Mouse (Mus musculus) Patski (cell line): Measurements from ENCODE around the gene Atp8a1. TPM values are rescaled to one million over a fixed set of nuclear protein-coding genes. Genes with fewer than 3 reads are reported as not detected.

ENCODE experiments used
- ATAC-seq: fragments of 100-300 bp; one replicate; pipeline ENCODE4 v1.8.0; 2021
- CTCF ChIA-PET: fragments of 350-600 bp; sonication (Branson Sonifier 250); formaldehyde crosslinking; loops from one replicate; lab custom pipeline; 2022; ENCODE audit warnings: inconsistent platforms; lab: Charles Lee
- POLR2A ChIA-PET: fragments of 350-600 bp; sonication (Branson Sonifier 250); formaldehyde crosslinking; loops from one replicate; lab custom pipeline; 2022; ENCODE audit warnings: antibody characterized with exemption, inconsistent platforms; lab: Charles Lee
- DNase-seq: peaks from one replicate; pipeline ENCODE4 v3.0.0-alpha.2; 2011; ENCODE audit warnings: low read depth, low spot score
- H3K27me3 ChIP-seq: fragments of 371-371 bp; one replicate; pipeline ENCODE4 v1.5.1; 2021
- CTCF ChIP-seq: fragments of 100-300 bp; IDR thresholded peaks from one replicate; pipeline ENCODE4 v1.5.1; 2021
- in situ Hi-C: fragments of 300-500 bp; cut with MboI; formaldehyde crosslinking; loops from 3 replicates; pipeline ENCODE4 v1.11.1; 2018; ENCODE audit warnings: low pct_unique_long_range_greater_than_20kb, mixed read lengths
- polyA plus RNA-seq: library from polyadenylated mRNA; unstranded; gene quantifications from one replicate; pipeline ENCODE4 v1.2.3, GENCODE M21; 2021

Atp8a1 gene
- polyA plus RNA-seq, 1 experiment from 2014 or later: 1.8 TPM

DNA sequence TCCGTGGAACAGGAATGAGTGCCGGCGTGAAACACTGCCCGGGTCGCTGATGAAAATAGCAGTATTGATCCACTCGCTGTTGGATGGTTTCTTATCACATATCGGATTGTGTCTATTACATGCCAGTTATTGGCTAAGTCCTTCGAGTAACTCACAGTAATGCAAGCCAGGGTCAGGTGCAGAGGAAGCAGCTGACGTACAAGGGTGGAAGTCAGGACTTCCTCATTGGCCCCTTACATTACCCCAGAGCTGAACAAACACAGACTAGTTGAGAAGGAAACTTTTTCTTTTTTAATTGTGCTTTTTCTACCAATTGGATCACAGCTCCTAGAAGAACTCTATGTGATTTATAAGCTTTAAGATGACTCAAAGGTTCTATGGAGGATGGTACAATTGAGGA lies 247.3 kb downstream of the Atp8a1 start:
- in situ Hi-C loops: no loop called here
- ATAC-seq (no peak), DNase-seq (no peak)
- ChIA-PET CTCF (no interaction called here), POLR2A (no interaction called here)
- peaks cover 13% of the 10 kb centered on the region for H3K27me3 ChIP-seq
- no peak for TF ChIP-seq CTCF

DNA sequence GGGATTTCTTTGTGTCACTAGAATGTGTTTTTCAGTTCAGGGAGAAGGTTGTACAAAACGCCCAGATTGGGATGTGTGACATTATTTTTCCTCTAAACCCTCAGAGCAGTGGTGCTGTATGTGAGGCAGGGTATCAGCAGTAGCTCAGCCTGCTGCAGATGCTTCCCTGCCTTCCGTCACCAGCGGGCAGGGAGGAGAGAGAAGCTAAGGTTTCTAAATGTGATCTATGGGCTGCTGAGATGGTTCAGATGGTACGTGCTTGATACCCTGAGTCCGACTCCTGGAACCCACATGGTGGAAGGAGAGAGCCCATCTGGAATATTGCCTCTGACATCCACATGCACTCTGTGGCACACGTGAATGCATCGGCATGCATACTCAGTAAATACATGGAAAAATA lies 251.6 kb downstream of the Atp8a1 start:
- TF ChIP-seq CTCF: no peak
- ChIA-PET CTCF (no interaction called here), POLR2A (no interaction called here)
- ATAC-seq (no peak), DNase-seq (no peak)
- in situ Hi-C loops: no loop called here
- peaks cover 13% of the 10 kb centered on the region for H3K27me3 ChIP-seq

DNA sequence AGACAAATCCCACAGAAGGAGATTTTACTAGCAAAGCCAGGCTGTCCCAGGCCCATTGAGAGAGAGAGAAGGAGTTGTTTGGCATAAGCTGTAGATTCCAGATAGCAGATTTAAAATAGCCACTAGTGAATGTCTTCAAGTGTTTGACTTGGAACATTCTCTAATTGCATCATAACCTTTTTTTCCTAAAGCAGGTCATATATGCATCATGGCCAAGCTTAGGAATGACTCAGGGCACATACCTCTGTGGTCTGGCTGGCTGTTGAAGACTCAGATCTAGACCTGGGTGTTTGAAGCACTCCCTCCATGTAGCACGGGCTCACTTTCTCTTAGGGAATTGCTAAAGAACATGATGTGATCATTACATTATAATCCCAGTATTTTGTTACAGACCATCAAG lies 252.2 kb downstream of the Atp8a1 start:
- TF ChIP-seq CTCF: no peak
- no peak for ATAC-seq
- ChIA-PET CTCF (no interaction called here), POLR2A (no interaction called here)
- peaks cover 13% of the 10 kb centered on the region for H3K27me3 ChIP-seq
- in situ Hi-C loops: no loop called here
- DNase-seq: no peak

DNA sequence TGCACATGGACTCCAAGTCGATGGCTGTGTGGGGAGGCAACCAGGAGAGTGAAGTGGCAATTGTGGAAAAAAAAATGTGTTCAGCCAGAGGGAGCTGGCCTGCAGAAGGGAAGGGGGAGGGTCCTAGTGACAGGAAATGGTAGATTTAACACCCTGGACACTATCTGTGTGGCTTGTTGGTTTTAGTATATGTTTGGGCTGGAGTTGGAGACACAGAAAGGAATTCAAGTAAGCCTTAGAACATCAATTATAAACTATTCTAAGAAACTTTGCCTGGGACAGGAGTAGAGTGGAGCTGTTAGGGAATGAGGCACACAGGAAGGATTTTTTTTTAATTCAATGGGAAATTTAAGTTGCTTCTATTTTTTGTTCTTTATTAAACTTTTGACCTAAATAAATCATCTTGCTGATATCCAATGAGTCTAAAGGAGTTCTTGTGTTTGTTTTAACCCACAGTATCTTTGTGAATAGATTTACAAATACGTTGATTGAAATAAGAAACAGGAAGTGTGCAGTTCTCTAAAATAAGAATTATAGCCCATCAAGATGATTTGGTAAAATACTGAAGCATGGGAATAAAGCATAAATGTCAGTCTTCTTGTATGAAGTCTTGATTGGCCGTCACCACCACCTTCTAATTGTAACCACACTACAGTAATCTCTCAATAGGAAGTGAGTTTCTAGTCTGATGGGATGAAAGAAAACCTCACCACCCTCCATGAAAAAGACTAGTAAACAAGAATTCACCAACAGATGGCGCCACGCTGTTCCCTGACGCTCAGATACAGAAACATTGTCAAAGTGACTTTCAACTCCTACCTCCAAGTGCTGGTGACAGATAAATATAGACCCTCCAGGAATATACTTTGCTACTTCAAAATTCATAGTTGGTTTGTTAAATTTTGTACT lies 267.3 kb downstream of the Atp8a1 start:
- peak; percentile 46 for TF ChIP-seq CTCF
- DNase-seq: no peak
- ChIA-PET CTCF (no interaction called here), POLR2A (no interaction called here)
- ATAC-seq: no peak
- in situ Hi-C loops: no loop called here
- H3K27me3 ChIP-seq: no peaks in the 10 kb centered on the region

DNA sequence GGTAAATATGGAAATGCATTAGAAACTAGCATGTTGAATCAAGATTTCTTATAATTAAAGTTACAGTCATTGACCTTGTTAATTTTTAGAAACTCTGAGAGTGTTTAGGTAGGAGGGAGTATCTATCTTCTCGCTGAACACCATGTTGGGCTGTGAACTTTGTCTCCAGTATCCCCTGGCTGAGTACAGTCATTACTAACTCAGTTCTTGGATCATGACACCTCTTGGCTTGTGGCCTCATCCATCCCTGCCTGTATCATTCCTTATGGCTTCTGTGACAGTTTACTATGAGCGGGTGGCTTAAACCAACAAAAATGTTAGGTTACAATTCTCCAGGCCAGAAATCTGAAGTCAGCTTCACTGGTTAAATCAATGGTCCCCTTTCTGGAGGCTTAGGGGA lies 271.5 kb downstream of the Atp8a1 start:
- DNase-seq (no peak), ATAC-seq (no peak)
- TF ChIP-seq CTCF: no peak
- peaks cover 3% of the 10 kb centered on the region for H3K27me3 ChIP-seq
- POLR2A ChIA-PET: no interaction called here
- in situ Hi-C loops: no loop called here
- CTCF ChIA-PET: no interaction called here

DNA sequence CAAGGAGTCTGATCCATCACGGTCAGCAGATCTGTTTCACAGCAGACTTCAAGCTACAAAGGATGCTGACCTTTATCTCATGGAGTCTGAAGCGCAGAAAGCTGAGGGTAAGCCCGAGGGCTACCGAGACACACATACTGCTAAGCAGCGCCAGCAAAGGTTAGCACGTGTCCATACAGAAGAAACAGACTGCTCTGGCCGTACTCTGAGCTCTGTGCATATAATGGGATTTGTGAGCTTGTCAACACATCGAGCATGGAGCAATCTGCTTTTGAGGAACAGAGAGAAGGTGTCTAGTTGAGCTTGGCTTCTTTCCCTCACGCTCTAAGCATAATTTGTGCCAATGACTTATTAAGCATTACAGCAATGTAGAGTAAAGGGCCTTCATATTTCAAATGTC lies 273.2 kb downstream of the Atp8a1 start:
- in situ Hi-C loops: no loop called here
- H3K27me3 ChIP-seq: peaks cover 3% of the 10 kb centered on the region
- ATAC-seq: no peak
- POLR2A ChIA-PET: no interaction called here
- TF ChIP-seq CTCF: no peak
- DNase-seq: no peak
- CTCF ChIA-PET: no interaction called here

DNA sequence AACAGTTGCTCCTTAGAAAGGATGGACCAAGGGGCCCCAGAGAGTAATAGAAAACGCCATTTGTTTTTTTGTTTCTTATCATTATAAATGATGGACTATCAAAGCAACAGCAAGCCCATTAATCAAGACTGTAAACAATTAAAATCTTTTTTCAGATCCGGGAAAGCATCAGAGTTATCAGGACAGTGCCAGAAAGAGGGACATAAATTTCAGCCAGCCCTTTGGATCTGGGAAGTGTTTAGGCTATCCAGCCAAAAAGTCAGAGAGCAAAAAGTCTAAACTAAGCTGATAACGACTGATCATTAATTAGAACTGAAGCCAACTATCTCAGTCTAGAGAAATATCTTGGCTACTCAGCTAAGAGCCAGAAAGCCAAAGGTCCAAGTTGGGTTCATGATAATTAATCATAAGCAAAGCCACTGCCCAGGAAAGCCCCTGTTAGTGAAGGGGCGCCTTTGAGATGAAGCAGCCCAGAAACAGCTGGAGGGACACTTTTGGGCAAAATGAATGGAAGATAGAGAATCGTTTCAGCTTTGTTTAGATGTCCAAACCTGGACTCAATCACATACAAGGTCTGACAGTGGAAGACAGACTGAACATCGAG lies 274.6 kb downstream of the Atp8a1 start:
- DNase-seq (no peak), ATAC-seq (no peak)
- peaks cover 7% of the 10 kb centered on the region for H3K27me3 ChIP-seq
- CTCF ChIA-PET: no interaction called here
- in situ Hi-C loops: no loop called here
- no peak for TF ChIP-seq CTCF
- POLR2A ChIA-PET: no interaction called here

Other genes with a start within 250 kb of the Atp8a1 start
- gene Shisa3, start 239.6 kb downstream of the Atp8a1 start, polyA plus RNA-seq: not detected
- gene Gm5108, start 94.2 kb upstream of the Atp8a1 start, polyA plus RNA-seq: not detected
- not detected for gene Gm21905, start 99.0 kb upstream of the Atp8a1 start, polyA plus RNA-seq
- gene Grxcr1, start 184.4 kb upstream of the Atp8a1 start, polyA plus RNA-seq: not detected